Mouse (Mus musculus): ENCODE measurements around the gene Ang.

The Ang gene

GRCm38 (mm10) chr14:51088970-51089673, 1.8 kb upstream of the Ang start:
- peak; percentile 98 to 99 for DNase-seq

DNA sequence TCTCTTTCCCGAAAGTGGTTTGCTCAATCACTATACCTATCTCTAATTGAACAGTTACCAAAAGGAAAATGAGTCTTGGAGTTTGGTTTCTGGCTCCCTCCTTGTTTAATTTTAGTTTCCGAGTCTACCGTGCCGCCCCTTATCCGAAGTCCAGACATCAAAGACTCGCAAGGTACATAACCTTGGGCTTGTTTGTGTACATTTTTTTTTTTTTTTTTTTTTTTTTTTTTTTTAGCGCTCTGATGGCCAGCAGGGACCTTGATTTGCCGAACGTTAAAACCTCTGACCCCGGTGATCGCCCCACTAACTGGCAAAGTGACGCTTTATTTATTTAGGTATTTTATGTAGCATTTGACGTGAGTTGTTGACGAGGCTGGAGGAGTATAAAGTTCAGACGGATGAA, 1.3 kb upstream of the Ang start:
- no peak for DNase-seq

GRCm38 (mm10) chr14:51090077-51090781, 721 bp upstream of the Ang start:
- DNase-seq: peak; percentile 81 to 91

DNA sequence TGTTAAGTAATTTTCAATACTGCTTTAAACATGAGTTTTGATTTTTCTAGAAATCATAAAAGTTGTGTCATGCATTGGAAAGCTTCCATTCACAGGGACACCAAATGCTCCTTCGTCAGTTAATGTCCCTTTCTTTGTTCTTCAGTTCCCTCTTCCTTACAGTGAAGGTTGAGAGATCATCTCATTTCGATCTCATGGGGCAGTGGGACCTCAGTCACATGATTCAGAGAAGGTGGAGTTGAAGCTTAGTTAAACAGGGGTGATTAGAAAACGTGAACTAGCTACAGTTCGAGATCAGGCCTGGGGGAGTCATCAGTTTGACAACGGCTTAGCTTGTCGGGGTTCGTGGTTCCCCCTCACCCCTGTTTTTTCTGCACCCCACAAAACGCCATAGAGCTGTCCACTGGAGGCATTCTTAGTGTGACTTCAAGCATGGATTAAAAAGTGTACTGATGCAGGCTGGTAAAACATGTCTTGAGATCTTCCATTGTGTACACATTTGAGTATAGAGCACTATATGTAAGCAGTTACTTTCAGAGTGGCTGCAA, 1.2 kb downstream of the Ang start:
- no peak for DNase-seq

GRCm38 (mm10) chr14:51093496-51093895, 2.5 kb downstream of the Ang start:
- DNase-seq: no peak

GRCm38 (mm10) chr14:51094096-51094875, 3.3 kb downstream of the Ang start:
- DNase-seq: no peak

GRCm38 (mm10) chr14:51094921-51095320, 4.0 kb downstream of the Ang start:
- DNase-seq: no peak

DNA sequence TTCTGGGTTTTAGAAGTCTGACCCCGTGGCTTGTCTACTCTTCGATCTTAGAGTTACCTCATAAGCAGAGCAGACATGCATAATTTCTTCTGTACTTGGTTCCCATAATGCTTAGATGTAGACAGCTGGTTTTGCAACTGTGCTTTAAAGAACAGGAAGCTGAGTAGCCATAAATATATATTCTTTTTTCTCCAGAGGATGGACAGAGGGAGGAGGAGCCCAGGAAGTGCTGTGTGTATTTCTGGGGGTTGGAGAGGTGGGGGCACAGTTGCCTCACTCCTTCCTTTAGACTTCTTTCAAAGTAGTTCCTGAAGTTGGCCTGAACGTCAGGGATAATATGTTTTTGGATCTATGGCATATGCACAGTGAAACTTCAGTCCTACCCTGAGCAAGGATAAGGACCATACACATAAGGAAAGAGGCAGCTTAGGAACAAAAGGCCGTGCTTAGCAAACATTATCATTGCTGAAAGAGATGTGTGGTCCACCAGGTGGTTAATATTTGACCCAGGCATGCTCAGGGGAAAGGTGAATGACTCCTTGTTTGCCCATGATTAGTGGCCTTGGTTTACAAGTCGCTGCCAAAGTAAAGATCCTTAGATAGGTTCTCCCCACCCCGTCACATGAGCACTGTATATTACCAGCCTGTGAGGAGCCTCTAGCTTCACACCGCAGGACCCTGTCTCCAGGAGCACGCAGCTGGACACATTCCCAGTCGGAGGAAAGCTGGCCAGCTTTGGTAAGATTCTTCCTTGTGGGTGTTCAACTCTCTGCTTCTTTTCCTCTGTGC, 5.0 kb downstream of the Ang start:
- peak; percentile 39 to 43 for DNase-seq

DNA sequence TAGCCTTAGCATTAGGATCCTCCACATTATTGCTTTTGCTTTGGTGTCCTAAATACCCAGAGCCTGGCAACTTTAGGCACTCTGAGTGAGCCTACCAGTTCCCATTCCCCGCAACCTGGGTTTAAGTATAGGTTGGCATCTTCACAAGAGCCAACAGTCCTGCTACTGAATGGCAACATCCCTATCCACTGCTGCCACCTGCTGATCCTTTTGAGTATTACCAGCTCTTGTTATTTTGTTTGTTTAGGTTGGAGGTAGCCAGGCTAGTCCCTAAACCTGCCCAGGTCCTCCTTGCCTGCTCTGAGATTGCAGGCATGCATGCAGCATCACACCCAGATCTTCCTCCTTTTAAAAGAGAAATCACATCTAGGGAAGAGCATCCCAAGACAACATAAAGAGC, 7.3 kb downstream of the Ang start:
- DNase-seq: peak; percentile 81 to 87

DNA sequence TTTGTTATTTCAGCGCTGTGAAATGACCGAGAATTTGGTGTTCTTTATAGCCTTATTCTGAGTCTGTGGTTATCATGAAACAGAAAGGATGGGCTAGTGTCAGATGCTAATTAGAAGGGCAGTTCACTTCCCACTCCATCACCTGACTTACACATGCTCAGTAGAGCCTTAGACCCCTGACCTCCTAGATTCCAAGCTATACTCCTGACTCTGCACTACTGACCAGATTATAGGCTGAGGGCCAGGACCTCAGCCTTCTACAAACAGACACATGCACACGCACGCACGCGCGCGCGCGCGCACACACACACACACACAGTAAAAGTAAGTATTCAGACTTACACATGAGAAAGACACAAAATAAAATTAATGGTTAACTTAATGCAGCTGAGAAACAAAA, 8.0 kb downstream of the Ang start:
- DNase-seq: no peak

GRCm38 (mm10) chr14:51101284-51101683, 10.3 kb downstream of the Ang start:
- no peak for DNase-seq

DNA sequence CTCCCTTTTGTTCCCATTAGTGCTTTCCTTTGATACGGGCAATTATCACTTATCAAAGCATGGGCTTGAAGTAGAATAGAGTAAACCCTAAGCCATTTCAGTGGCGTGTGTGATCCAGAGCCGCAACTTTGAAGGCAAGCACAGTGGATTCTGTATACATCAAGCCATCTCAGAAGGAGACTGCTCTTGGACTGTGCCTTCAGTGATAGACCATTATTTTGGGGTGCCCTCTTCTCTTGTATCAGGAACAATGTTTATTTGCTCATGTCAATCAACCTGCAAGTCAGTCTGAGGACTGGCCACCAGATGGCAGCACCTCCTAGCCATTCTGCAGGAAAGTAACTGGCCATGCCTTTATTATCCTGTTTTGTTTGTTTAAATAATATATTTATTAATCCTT, 12.3 kb downstream of the Ang start:
- DNase-seq: peak; percentile 26 to 74

GRCm38 (mm10) chr14:51104366-51104765, 13.4 kb downstream of the Ang start:
- DNase-seq: no peak

DNA sequence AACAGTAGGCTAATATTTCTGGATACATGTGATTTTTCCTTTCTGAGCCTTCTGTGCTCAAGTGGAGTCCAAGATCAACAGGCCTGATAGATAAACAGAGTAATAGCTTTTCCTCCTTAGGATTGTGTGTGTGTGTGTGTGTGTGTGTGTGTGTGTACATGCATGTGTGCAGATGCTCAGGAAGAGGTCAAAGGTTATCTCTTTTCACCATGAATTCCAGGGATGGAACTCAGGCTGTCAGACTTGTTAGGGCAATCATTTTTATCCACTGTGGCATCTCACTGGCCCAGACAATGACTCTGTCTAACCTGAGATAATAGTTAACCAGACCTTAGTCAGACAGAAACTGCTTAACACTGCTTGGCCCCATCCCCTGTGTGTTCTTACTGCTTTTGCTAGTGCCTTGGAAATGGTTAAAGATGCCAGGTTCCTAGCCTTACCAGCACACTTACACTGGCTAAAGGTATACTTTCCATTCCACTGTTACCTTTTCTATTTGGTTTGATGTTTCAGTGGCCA, 15.6 kb downstream of the Ang start:
- no peak for DNase-seq

DNA sequence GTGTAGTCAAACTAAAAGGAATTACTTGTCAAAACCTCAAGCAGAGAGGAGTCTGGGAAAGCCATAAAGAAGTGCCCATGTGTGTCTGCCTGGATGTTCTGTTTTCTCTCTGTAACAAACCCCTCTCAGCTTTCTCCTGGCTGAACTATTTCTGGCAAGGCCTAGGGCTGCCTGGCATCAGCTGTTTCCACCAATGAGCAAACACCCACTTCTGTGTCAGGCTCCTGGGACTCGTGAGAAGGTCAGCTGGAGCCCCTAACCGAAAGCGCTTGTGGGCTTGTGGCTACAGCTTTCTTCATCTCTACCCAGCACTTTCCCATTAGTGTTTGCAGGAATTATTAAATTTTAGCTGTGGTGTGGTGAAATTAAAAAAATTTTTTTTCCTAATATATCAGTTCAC, 21.0 kb downstream of the Ang start:
- DNase-seq: no peak

GRCm38 (mm10) chr14:51113476-51113875, 22.5 kb downstream of the Ang start:
- no peak for DNase-seq

DNA sequence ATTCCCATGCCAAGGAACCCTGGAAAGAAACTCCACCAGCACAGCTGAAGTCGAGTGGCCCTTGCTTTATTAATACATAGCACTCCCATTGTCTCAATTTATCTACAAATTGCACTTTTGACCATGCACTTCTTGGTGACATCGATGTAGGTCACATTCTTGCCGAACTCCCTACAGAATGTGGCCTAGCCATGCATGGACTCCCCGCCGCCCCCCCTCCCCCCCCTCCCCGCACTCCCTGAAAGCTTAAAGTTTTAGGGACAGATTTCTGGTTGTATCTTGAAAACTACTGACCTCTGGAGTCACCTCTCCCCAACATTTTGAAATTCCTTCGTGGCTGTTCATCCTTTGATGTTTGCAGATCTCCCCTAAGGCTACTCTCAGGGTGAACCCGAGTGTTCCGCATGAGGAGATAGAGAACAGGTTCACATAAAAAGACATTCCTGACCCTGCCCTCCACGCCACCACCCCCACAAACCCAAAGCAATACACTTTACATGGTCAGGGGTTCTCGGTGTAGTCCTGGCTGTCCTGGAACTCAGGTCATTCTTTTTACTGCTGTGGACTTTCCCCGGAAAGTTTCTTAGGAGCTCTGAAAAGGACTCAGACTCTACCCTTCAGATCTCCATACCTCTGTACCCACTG, 23.1 kb downstream of the Ang start, which contains the start of gene Eddm3b:
TSS of gene Eddm3b (plus strand) at position 511 of the 645 bp plus-strand sequence.
- peak; percentile 21 to 28 for DNase-seq

- DNase-seq: no peak
Measured at GRCm38 (mm10) chr14:51125684-51126083, 34.7 kb downstream of the Ang start.

- no peak for DNase-seq
Measured at GRCm38 (mm10) chr14:51127648-51128258, 36.8 kb downstream of the Ang start.

DNA sequence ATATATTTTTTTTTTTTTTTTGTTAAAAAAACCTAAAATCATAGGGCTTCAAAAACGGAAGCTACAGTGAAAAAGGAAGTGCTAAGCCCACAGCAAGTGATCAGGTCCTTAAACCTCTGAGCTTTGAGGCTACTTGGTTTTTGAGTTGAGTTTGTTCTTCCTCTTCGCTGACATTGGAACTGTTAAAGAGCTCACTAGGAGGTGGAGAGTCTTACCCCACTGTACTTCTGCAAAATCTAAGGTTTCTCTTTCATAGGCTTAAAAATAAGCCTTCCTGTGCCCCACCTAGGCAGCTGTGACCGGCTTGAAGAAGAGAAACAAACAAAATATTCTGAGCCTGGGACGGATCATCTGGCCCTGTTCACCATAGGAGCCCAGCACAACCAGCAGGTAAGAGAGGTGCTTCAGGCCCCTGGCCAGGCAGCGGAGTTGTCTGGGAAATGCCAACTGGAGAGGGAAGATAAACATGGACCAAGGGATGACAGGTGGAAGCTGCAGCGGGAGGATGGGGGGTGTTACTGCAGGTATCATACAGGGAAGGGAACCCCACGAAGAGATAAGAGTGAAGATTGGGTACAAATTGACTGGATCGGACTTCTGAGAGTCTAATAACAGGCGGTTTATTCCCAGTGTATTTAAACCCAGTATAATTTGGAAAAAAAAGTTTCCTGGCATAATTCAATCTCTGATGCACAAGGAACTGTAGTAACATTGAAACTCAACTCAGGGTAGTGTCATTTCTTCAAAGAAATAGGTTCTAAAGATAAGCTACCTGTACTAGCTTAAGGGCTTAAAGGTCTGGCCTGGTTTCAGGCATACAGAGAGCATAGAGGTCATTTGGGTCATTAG, 38.0 kb downstream of the Ang start:
- no peak for DNase-seq
